Comparison of ENCODE assay signal across 19 mouse cellular contexts in genomic region chr2:60722967-60723366, GRCm38 (mm10). TPM values are rescaled to one million over a fixed set of nuclear protein-coding genes. Genes with fewer than 3 reads are reported as not detected.
DNase-seq lines count a peak whose midpoint lies in the region; ATAC-seq and TF ChIP-seq lines count a peak whose summit lies in the region.
"Had no signal": no experiment of that assay in that cellular context is flagged by ENCODE, and none has a peak within 500 bp of the region (broad histone marks: within the 10 kb centered on the region; RNA-seq: fewer than 3 reads in every experiment).

No protein-coding gene starts in this region.

- ATAC-seq in forebrain, postnatal 0 days = peak; percentile 52; the same call in 1 of the 2 replicates
- ATAC-seq in heart, embryonic 13.5 days (ENCODE audit: extremely low read depth, insufficient number of reproducible peaks, low FRiP score, low TSS enrichment) = no peak
- no peak for ATAC-seq in limb, embryonic 15.5 days (ENCODE audit: insufficient number of reproducible peaks, low FRiP score, low TSS enrichment, low read depth)
- ATAC-seq: liver, postnatal 0 days had no signal

- DNase-seq in forebrain, postnatal 0 days = no peak
- DNase-seq in forebrain, embryonic 10.5 days (ENCODE audit: extremely low spot score, low spot score) = no peak
- DNase-seq in heart, adult 9 months (ENCODE audit: low spot score in 2 of 2) = no peak
- DNase-seq in limb, embryonic 10.5 days (ENCODE audit: low spot score) = no peak
- DNase-seq: adrenal gland, adult 8-10 months; cerebellum, adult 11 months; kidney, adult 2 months; kidney, postnatal 25 days; liver, postnatal 0 days; retina, postnatal 1 day; thymus, postnatal 36 days had no signal

- no peak for TF ChIP-seq CTCF in forebrain, postnatal 0 days (IDR thresholded peaks at IDR 0.05; ENCODE audit: low read depth)
- no peak for TF ChIP-seq CTCF in embryonic fibroblast, embryonic 13.5 days (IDR thresholded peaks at IDR 0.05; ENCODE audit: borderline replicate concordance, insufficient read depth, low read length)

- TF ChIP-seq POLR2A in embryonic fibroblast, embryonic 13.5 days (IDR thresholded peaks at IDR 0.05; ENCODE audit: low read depth, low read length) = no peak

- no peak overlapping the region for H3K4me3 ChIP-seq in forebrain, postnatal 0 days (ENCODE audit: low read depth, low read length)
- no peak overlapping the region for H3K4me3 ChIP-seq in forebrain, embryonic 10.5 days
- no peak overlapping the region; the same call in 1 of the 2 replicates for H3K4me3 ChIP-seq in heart, embryonic 13.5 days
- H3K4me3 ChIP-seq in limb, embryonic 15.5 days = no peak overlapping the region
- no peak overlapping the region for H3K4me3 ChIP-seq in limb, embryonic 10.5 days
- no peak overlapping the region for H3K4me3 ChIP-seq in embryonic fibroblast, embryonic 13.5 days (ENCODE audit: insufficient read depth, low read length)
- H3K4me3 ChIP-seq: hindbrain, embryonic 15.5 days; limb, embryonic 13.5 days; midbrain, embryonic 13.5 days had no signal

- 77% methylated on average over 3 of the region's 3 CpGs for WGBS in forebrain, postnatal 0 days
- WGBS in forebrain, embryonic 10.5 days = 98% methylated on average over 3 of the region's 3 CpGs
- WGBS in heart, embryonic 13.5 days = 86% methylated on average over 3 of the region's 3 CpGs
- 85% methylated on average over 3 of the region's 3 CpGs for WGBS in limb, embryonic 15.5 days
- WGBS in limb, embryonic 10.5 days = 86% methylated on average over 3 of the region's 3 CpGs

- no peak overlapping the region for H3K27ac ChIP-seq in forebrain, postnatal 0 days (ENCODE audit: low read depth, low read length)
- no peak overlapping the region for H3K27ac ChIP-seq in forebrain, embryonic 10.5 days
- H3K27ac ChIP-seq in heart, embryonic 13.5 days (replicated peaks) = peak overlapping the region; percentile 67
- peak overlapping the region; percentile 11; the same call in 1 of the 2 replicates for H3K27ac ChIP-seq in limb, embryonic 15.5 days
- H3K27ac ChIP-seq in limb, embryonic 10.5 days = no peak overlapping the region
- H3K27ac ChIP-seq in embryonic fibroblast, embryonic 13.5 days (ENCODE audit: insufficient read depth, low read length) = peak overlapping the region; percentile 14; the same call in 1 of the 2 replicates
- H3K27ac ChIP-seq: hindbrain, embryonic 15.5 days; limb, embryonic 13.5 days; midbrain, embryonic 13.5 days had no signal

- H3K4me1 ChIP-seq in forebrain, postnatal 0 days (ENCODE audit: insufficient read depth) = no peaks in the 10 kb centered on the region
- peaks cover 6% of the 10 kb centered on the region; the same call in 1 of the 2 replicates for H3K4me1 ChIP-seq in forebrain, embryonic 10.5 days
- peaks cover 31% of the 10 kb centered on the region for H3K4me1 ChIP-seq in heart, embryonic 13.5 days
- H3K4me1 ChIP-seq in limb, embryonic 15.5 days = no peaks in the 10 kb centered on the region
- peaks cover 18% of the 10 kb centered on the region; the same call in 1 of the 2 replicates for H3K4me1 ChIP-seq in limb, embryonic 10.5 days
- no peaks in the 10 kb centered on the region for H3K4me1 ChIP-seq in embryonic fibroblast, embryonic 13.5 days (ENCODE audit: control insufficient read depth, insufficient read depth, low read length)
- H3K4me1 ChIP-seq: limb, embryonic 13.5 days; midbrain, embryonic 13.5 days had no signal

- H3K36me3 ChIP-seq in forebrain, postnatal 0 days (ENCODE audit: insufficient read depth) = no peaks in the 10 kb centered on the region
- no peaks in the 10 kb centered on the region for H3K36me3 ChIP-seq in forebrain, embryonic 10.5 days (replicated peaks)
- no peaks in the 10 kb centered on the region for H3K36me3 ChIP-seq in heart, embryonic 13.5 days
- H3K36me3 ChIP-seq in limb, embryonic 15.5 days = no peaks in the 10 kb centered on the region
- no peaks in the 10 kb centered on the region for H3K36me3 ChIP-seq in limb, embryonic 10.5 days
- H3K36me3 ChIP-seq: hindbrain, embryonic 15.5 days; limb, embryonic 13.5 days; midbrain, embryonic 13.5 days had no signal

- no peak overlapping the region for H3K4me2 ChIP-seq in forebrain, postnatal 0 days (ENCODE audit: low read depth)
- H3K4me2 ChIP-seq in heart, embryonic 13.5 days = peak overlapping the region; percentile 52
- H3K4me2 ChIP-seq in limb, embryonic 15.5 days = no peak overlapping the region
- H3K4me2 ChIP-seq: limb, embryonic 13.5 days had no signal

- 0 out of 2 replicates have a peak, but pooled peaks cover 3% of the 10 kb centered on the region for H3K27me3 ChIP-seq in forebrain, postnatal 0 days (ENCODE audit: insufficient read depth, low read length)
- H3K27me3 ChIP-seq in forebrain, embryonic 10.5 days (ENCODE audit: poor library complexity, severe bottlenecking) = peaks cover 54% of the 10 kb centered on the region
- no peaks in the 10 kb centered on the region for H3K27me3 ChIP-seq in heart, embryonic 13.5 days (replicated peaks)
- no peaks in the 10 kb centered on the region for H3K27me3 ChIP-seq in limb, embryonic 15.5 days
- H3K27me3 ChIP-seq in limb, embryonic 10.5 days (ENCODE audit: low read depth, poor library complexity, severe bottlenecking) = no peaks in the 10 kb centered on the region
- H3K27me3 ChIP-seq: CH12.LX; hindbrain, embryonic 15.5 days; limb, embryonic 13.5 days had no signal

- H3K9ac ChIP-seq in forebrain, postnatal 0 days = no peak overlapping the region
- H3K9ac ChIP-seq in heart, embryonic 13.5 days = no peak overlapping the region
- no peak overlapping the region for H3K9ac ChIP-seq in limb, embryonic 15.5 days
- H3K9ac ChIP-seq: hindbrain, embryonic 15.5 days; limb, embryonic 13.5 days; liver, postnatal 0 days; midbrain, embryonic 13.5 days had no signal

- no peaks in the 10 kb centered on the region for H3K9me3 ChIP-seq in forebrain, postnatal 0 days (ENCODE audit: low read length)
- H3K9me3 ChIP-seq in forebrain, embryonic 10.5 days = no peaks in the 10 kb centered on the region
- H3K9me3 ChIP-seq in heart, embryonic 13.5 days = no peaks in the 10 kb centered on the region
- H3K9me3 ChIP-seq in limb, embryonic 15.5 days = no peaks in the 10 kb centered on the region
- no peaks in the 10 kb centered on the region for H3K9me3 ChIP-seq in limb, embryonic 10.5 days (replicated peaks)
- H3K9me3 ChIP-seq: hindbrain, embryonic 15.5 days; limb, embryonic 13.5 days; midbrain, embryonic 13.5 days had no signal

RNA-seq across cellular contexts. Expression of gene Itgb6, which starts 0.5 kb away (rescaled TPM):
- 0.43 TPM in 1 of 2 replicates, not detected in the other for total RNA-seq in forebrain, postnatal 0 days (2014; rRNA removed)
- polyA plus RNA-seq in forebrain, postnatal 0 days (2015; fragmentation: Nextera tagmentation; extraction: Ambion mirVana) = not detected in 2 replicates
- 0.33 and 1.3 TPM in 2 replicates for polyA plus RNA-seq in forebrain, embryonic 10.5 days (2016; fragmentation: Nextera tagmentation; extraction: Ambion mirVana)
- polyA plus RNA-seq in heart, embryonic 13.5 days (2015; fragmentation: Nextera tagmentation; extraction: Ambion mirVana) = 0.20 and 0.29 TPM in 2 replicates
- 3.7 and 4.5 TPM in 2 replicates for polyA plus RNA-seq in limb, embryonic 15.5 days (2015; fragmentation: Nextera tagmentation; extraction: Ambion mirVana)
- polyA plus RNA-seq in limb, embryonic 10.5 days (2016; fragmentation: Nextera tagmentation; extraction: Ambion mirVana) = 0.05 and 0.20 TPM in 2 replicates
- polyA plus RNA-seq in embryonic fibroblast, embryonic 13.5 days (2011; ENCODE audit: insufficient read length, low read depth, missing spikeins) = not detected in 2 replicates
- total RNA-seq: adrenal gland, adult 8-10 months; CH12.LX; granulocyte monocyte progenitor cell, adult 5-6 weeks had no signal
- polyA plus RNA-seq: hindbrain, embryonic 15.5 days; midbrain, embryonic 13.5 days had no signal

Comparison
In these comparisons a context has a peak if more than half of its experiments do, and no peak if none do; other contexts are left out.
1. H3K27ac ChIP-seq: peak in heart, embryonic 13.5 days (single experiment), limb, embryonic 15.5 days (single experiment) and embryonic fibroblast, embryonic 13.5 days (single experiment); none in forebrain, postnatal 0 days (single experiment), forebrain, embryonic 10.5 days (single experiment) and limb, embryonic 10.5 days (single experiment).